Mouse (Mus musculus): ENCODE results near the gene Chrnb1.

DNA sequence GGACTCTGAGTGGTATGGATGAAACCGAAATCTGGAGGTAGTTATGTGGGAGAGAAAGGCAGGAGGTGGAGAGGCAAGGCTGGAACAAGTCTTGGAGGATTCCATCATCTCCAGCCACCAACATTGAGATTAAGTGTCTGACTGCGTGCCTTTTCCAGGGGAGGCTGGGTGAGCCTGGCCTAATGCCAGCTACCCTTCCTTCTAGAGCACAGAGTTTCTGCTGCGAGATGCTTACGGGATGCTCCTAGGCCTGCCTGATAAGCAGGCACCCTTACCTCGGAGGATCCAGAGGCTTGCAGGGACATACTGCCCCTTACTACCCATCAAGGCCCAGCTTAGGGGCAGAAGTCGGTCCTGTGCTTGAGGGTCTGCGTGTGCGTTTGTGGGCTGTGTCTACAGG, 37.8 kb upstream of the Chrnb1 start:
- TF ChIP-seq CTCF (IDR thresholded peaks at IDR 0.05; ENCODE audit: low read depth) (no peak), EP300 (optimal IDR thresholded peaks at IDR 0.05) (no peak)

Measured in stomach, postnatal 0 days (tissue).